Mouse (Mus musculus): ENCODE data around the gene Ppm1j. TPM values are rescaled to one million over a fixed set of nuclear protein-coding genes. Genes with fewer than 3 reads are reported as not detected.
"Not testable (repeated sequence)": the region's sequence is repeated elsewhere in the genome, so short reads cannot be mapped to it uniquely, and the experiment has no call there.

Gene Ppm1j
- polyA plus RNA-seq (2021): 23.8 TPM

- ChIA-PET POLR2A (interaction anchor here (1.3 kb wide), 1 partner anchor 37 kb away, joined by 5 read pairs; the partner anchor contains the start of gene Mov10), CTCF (interaction anchor here (1.2 to 3.1 kb wide), 10 partner anchors 8 to 164 kb away, joined by 3 to 27 read pairs (median 4); no protein-coding TSS in a partner anchor)
- in situ Hi-C loops (cut with MboI; ENCODE audit: low pct_unique_long_range_greater_than_20kb): no loop called here
- H3K27me3 ChIP-seq: no peaks in the 10 kb centered on the region
- TF ChIP-seq CTCF (IDR thresholded peaks at IDR 0.05): no peak
- no peak for DNase-seq (ENCODE audit: low read depth, low spot score)
- peak; percentile 66 for ATAC-seq
Measured at GRCm38 (mm10) chr3:104780561-104781420, at the start of gene Ppm1j. TSS of gene Ppm1j (plus strand) at chr3:104781056.

- POLR2A ChIA-PET: no interaction called here
- DNase-seq (ENCODE audit: low read depth, low spot score) (no peak), ATAC-seq (no peak)
- no peak for TF ChIP-seq CTCF (IDR thresholded peaks at IDR 0.05)
- in situ Hi-C loops (cut with MboI; ENCODE audit: low pct_unique_long_range_greater_than_20kb): no loop called here
- no peaks in the 10 kb centered on the region for H3K27me3 ChIP-seq
- CTCF ChIA-PET: interaction anchor here (5.7 kb wide), 1 partner anchor 17 kb away, joined by 32 read pairs; no protein-coding TSS in a partner anchor
Measured at GRCm38 (mm10) chr3:104732907-104733306, 47.9 kb upstream of the Ppm1j start.

- DNase-seq (ENCODE audit: low read depth, low spot score) (no peak), ATAC-seq (no peak)
- H3K27me3 ChIP-seq: no peaks in the 10 kb centered on the region
- CTCF ChIA-PET: interaction anchor here (0.9 to 1.6 kb wide), 4 partner anchors 12 to 25 kb away, joined by 3 to 6 read pairs (median 5); no protein-coding TSS in a partner anchor
- no peak for TF ChIP-seq CTCF (IDR thresholded peaks at IDR 0.05)
- in situ Hi-C loops (cut with MboI; ENCODE audit: low pct_unique_long_range_greater_than_20kb): no loop called here
- POLR2A ChIA-PET: interaction anchor here (0.7 to 1.4 kb wide), 5 partner anchors 11 to 25 kb away, joined by 3 to 8 read pairs (median 4); no protein-coding TSS in a partner anchor
Measured at GRCm38 (mm10) chr3:104734654-104735053, 46.2 kb upstream of the Ppm1j start.

DNA sequence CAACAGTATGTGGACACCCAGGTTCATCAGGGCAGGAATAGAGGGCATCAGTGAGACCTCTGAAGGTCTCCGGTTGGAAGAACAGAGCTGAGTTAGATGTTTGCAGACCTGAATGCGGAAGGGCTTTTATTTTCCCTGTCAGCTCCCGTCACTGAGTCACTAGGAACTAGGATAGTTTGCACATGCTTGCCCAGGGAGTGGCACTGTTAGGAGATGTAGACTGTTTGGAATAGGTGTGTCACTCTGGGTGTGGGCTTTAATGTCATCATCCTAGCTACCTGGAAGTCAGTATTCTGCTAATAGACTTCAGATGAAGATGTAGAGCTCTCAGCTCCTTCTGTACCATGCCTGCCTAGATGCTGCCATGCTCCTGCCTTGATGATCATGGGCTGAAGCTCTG lies 38.9 kb upstream of the Ppm1j start:
- no peak for DNase-seq (ENCODE audit: low read depth, low spot score)
- no peaks in the 10 kb centered on the region for H3K27me3 ChIP-seq
- no peak for ATAC-seq
- TF ChIP-seq CTCF (IDR thresholded peaks at IDR 0.05): no peak
- in situ Hi-C loops (cut with MboI; ENCODE audit: low pct_unique_long_range_greater_than_20kb): no loop called here
- POLR2A ChIA-PET: interaction anchor here (1.2 kb wide), 1 partner anchor 12 kb away, joined by 3 read pairs; no protein-coding TSS in a partner anchor
- CTCF ChIA-PET: interaction anchor here (1.6 to 2.3 kb wide), 2 partner anchors 12 to 27 kb away, joined by 4 to 14 read pairs; no protein-coding TSS in a partner anchor

DNA sequence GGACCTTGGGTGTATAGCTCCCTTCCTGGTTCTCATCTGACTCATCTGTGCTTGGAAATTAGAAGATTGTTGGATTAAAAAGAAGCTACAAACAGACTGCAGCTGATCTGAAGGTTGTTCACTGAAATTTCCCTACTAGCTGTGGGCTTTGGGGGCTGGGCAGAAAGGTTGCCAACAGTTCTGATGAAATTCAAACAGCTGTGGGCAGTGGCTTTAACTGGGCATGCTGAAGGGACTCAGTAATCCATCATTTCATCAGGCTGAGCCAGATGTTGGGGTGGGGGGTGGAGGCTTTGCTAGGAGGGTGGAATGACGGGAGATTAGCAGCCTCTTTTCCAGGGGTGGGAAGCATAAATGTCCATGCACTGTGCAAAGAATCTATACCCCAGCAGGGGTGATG lies 37.7 kb upstream of the Ppm1j start:
- DNase-seq (ENCODE audit: low read depth, low spot score): no peak
- CTCF ChIA-PET: interaction anchor here (1.1 to 2.3 kb wide), 3 partner anchors 13 to 29 kb away, joined by 3 to 14 read pairs (median 4); no protein-coding TSS in a partner anchor
- ATAC-seq: no peak
- in situ Hi-C loops (cut with MboI; ENCODE audit: low pct_unique_long_range_greater_than_20kb): no loop called here
- H3K27me3 ChIP-seq: no peaks in the 10 kb centered on the region
- POLR2A ChIA-PET: interaction anchor here (0.7 kb wide), 1 partner anchor 30 kb away, joined by 3 read pairs; no protein-coding TSS in a partner anchor
- TF ChIP-seq CTCF (IDR thresholded peaks at IDR 0.05): no peak

- ATAC-seq: no peak
- no peak for DNase-seq (ENCODE audit: low read depth, low spot score)
- ChIA-PET POLR2A (no interaction called here), CTCF (interaction anchor here (1.0 kb wide), 1 partner anchor 9 kb away, joined by 3 read pairs; no protein-coding TSS in a partner anchor)
- no peaks in the 10 kb centered on the region for H3K27me3 ChIP-seq
- in situ Hi-C loops (cut with MboI; ENCODE audit: low pct_unique_long_range_greater_than_20kb): no loop called here
- no peak for TF ChIP-seq CTCF (IDR thresholded peaks at IDR 0.05)
Measured at GRCm38 (mm10) chr3:104743864-104744263, 37.0 kb upstream of the Ppm1j start.

GRCm38 (mm10) chr3:104752845-104753244 lies 28.0 kb upstream of the Ppm1j start:
- in situ Hi-C loops (cut with MboI; ENCODE audit: low pct_unique_long_range_greater_than_20kb); DNase-seq (ENCODE audit: low read depth, low spot score): not testable (repeated sequence)
- CTCF ChIA-PET: interaction anchor here (0.8 to 1.1 kb wide), 2 partner anchors 8 to 39 kb away, joined by 3 to 4 read pairs; no protein-coding TSS in a partner anchor

DNA sequence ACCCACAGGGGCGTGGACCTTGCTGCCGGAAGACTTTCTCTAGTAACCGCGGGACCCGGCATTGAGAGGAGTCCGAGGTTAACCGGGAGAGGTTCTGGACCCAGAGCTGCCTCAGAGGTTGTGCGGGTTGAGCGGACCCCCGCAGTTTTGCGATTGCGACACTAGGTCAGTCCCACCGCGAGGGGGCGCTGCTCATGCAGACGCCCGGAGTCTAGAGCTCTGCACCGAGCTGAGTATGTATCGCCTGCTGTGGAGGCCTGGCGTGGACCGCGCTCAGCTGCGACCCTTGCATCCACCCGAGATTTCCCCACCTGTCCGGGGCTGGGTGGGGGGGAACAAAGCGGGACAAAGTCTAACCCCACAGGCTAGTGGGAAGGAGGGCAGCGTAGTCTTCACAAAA lies 22.4 kb upstream of the Ppm1j start:
- in situ Hi-C loops (cut with MboI; ENCODE audit: low pct_unique_long_range_greater_than_20kb): no loop called here
- peak; percentile 96 for TF ChIP-seq CTCF (IDR thresholded peaks at IDR 0.05)
- H3K27me3 ChIP-seq: no peaks in the 10 kb centered on the region

More at GRCm38 (mm10) chr3:104752845-104753244, 28.0 kb upstream of the Ppm1j start:
- POLR2A ChIA-PET, ATAC-seq, H3K27me3 ChIP-seq: not testable (repeated sequence)

GRCm38 (mm10) chr3:104758869-104759268 lies 22.0 kb upstream of the Ppm1j start:
- no peaks in the 10 kb centered on the region for H3K27me3 ChIP-seq
- CTCF ChIA-PET: interaction anchor here (1.1 to 3.2 kb wide), 13 partner anchors 10 to 300 kb away, joined by 3 to 19 read pairs (median 6); partner anchors contain the start of gene Ppm1j
- POLR2A ChIA-PET: no interaction called here
- DNase-seq (ENCODE audit: low read depth, low spot score) (no peak), ATAC-seq (no peak)
- TF ChIP-seq CTCF (IDR thresholded peaks at IDR 0.05): no peak
- in situ Hi-C loops (cut with MboI; ENCODE audit: low pct_unique_long_range_greater_than_20kb): no loop called here

More for the DNA sequence above, 22.4 kb upstream of the Ppm1j start:
- no peak for DNase-seq (ENCODE audit: low read depth, low spot score)
- ChIA-PET POLR2A (interaction anchor here (0.7 kb wide), 1 partner anchor 24 kb away, joined by 3 read pairs; no protein-coding TSS in a partner anchor), CTCF (interaction anchor here (0.8 to 3.2 kb wide), 15 partner anchors 9 to 301 kb away, joined by 3 to 19 read pairs (median 5); partner anchors contain the start of gene Ppm1j)
- ATAC-seq: no peak

- in situ Hi-C loops (cut with MboI; ENCODE audit: low pct_unique_long_range_greater_than_20kb); ATAC-seq; H3K27me3 ChIP-seq; DNase-seq (ENCODE audit: low read depth, low spot score): not testable (repeated sequence)
- POLR2A ChIA-PET: interaction anchor here (0.6 kb wide), 1 partner anchor 255 kb away, joined by 3 read pairs; no protein-coding TSS in a partner anchor
- CTCF ChIA-PET: interaction anchor here (1.7 kb wide), 1 partner anchor 26 kb away, joined by 3 read pairs; the partner anchor contains the start of gene Rhoc
Measured at GRCm38 (mm10) chr3:104762103-104762863, 18.6 kb upstream of the Ppm1j start.

Data from Patski (cell line).